Mouse (Mus musculus) stomach, postnatal 0 days (tissue): ENCODE results near the gene Aldh1b1.

Experiments
- CTCF ChIP-seq: IDR thresholded peaks from 2 replicates; pipeline ENCODE4 v1.5.1; 2016; ENCODE audit warnings: antibody characterized with exemption, low read depth, mild to moderate bottlenecking, moderate library complexity
- EP300 ChIP-seq: optimal IDR thresholded peaks from 2 replicates; pipeline ENCODE3; 2016; ENCODE audit warnings: antibody characterized with exemption

GRCm38 (mm10) chr4:45844355-45844754, 45.5 kb downstream of the Aldh1b1 start:
- TF ChIP-seq CTCF (peak; percentile 83), EP300 (no peak)
